Mouse (Mus musculus) A20 (cell line): ENCODE measurements around the gene Rbm39.
"Not testable (repeated sequence)": the region's sequence is repeated elsewhere in the genome, so short reads cannot be mapped to it uniquely, and the experiment has no call there.

Experiments
- DNase-seq: peaks from one replicate; pipeline ENCODE4 v3.0.0-alpha.2; 2011; ENCODE audit warnings: low read depth, low spot score

Rbm39 gene

GRCm38 (mm10) chr2:156180094-156180821, at the start of gene Rbm39:
Gene Rbm39, minus strand, starts transcription at chr2:156180238.
- DNase-seq = peak; percentile 100

- DNase-seq = no peak
Observed at GRCm38 (mm10) chr2:156229171-156229570, 49.1 kb upstream of the Rbm39 start.

GRCm38 (mm10) chr2:156227689-156228088, 47.7 kb upstream of the Rbm39 start:
- DNase-seq = no peak

GRCm38 (mm10) chr2:156224043-156224442, 44.0 kb upstream of the Rbm39 start:
- DNase-seq = no peak

- no peak for DNase-seq
Observed at GRCm38 (mm10) chr2:156222100-156222499, 42.1 kb upstream of the Rbm39 start.

- DNase-seq = no peak
Observed at GRCm38 (mm10) chr2:156217786-156218185, 37.7 kb upstream of the Rbm39 start.

- DNase-seq = no peak
Observed at GRCm38 (mm10) chr2:156203917-156204316, 23.9 kb upstream of the Rbm39 start.

- DNase-seq = peak; percentile 59
Observed at GRCm38 (mm10) chr2:156202848-156203437, 22.9 kb upstream of the Rbm39 start.

- peak; percentile 76 for DNase-seq
Observed at GRCm38 (mm10) chr2:156201486-156201885, 21.4 kb upstream of the Rbm39 start.

GRCm38 (mm10) chr2:156199944-156200343, 19.9 kb upstream of the Rbm39 start:
- DNase-seq = peak; percentile 44

- peak; percentile 49 for DNase-seq
Observed at GRCm38 (mm10) chr2:156197129-156197911, 17.3 kb upstream of the Rbm39 start.

- peak; percentile 99 for DNase-seq
Observed at GRCm38 (mm10) chr2:156196302-156197128, 16.5 kb upstream of the Rbm39 start, which contains the start of gene Phf20. Gene Phf20, plus strand, starts transcription at chr2:156196466.

GRCm38 (mm10) chr2:156194571-156194970, 14.5 kb upstream of the Rbm39 start:
- DNase-seq = no peak

- DNase-seq = no peak
Observed at GRCm38 (mm10) chr2:156193066-156193862, 13.2 kb upstream of the Rbm39 start.

- no peak for DNase-seq
Observed at GRCm38 (mm10) chr2:156192068-156192467, 12.0 kb upstream of the Rbm39 start.

GRCm38 (mm10) chr2:156191540-156191939, 11.5 kb upstream of the Rbm39 start:
- DNase-seq = no peak

GRCm38 (mm10) chr2:156190004-156190896, 10.2 kb upstream of the Rbm39 start:
- DNase-seq = no peak

GRCm38 (mm10) chr2:156189241-156189640, 9.2 kb upstream of the Rbm39 start:
- DNase-seq = not testable (repeated sequence)

- DNase-seq = no peak
Observed at GRCm38 (mm10) chr2:156181592-156181991, 1.6 kb upstream of the Rbm39 start.
